Mouse (Mus musculus) erythroblast, embryonic 14.5 days (primary cell): ENCODE data around the gene A930033H14Rik.

Experiments used
- GATA1 ChIP-seq: IDR thresholded peaks from 2 replicates; pipeline ENCODE4 v1.6.1; 2012; ENCODE audit warnings: low read length, inconsistent platforms, mixed read lengths
- TAL1 ChIP-seq: IDR thresholded peaks from 3 replicates; pipeline ENCODE4 v1.6.1; 2012; ENCODE audit warnings: low read length, inconsistent platforms, mixed read lengths

- TF ChIP-seq TAL1 (no peak), GATA1 (no peak)
Observed at GRCm38 (mm10) chr10:69185894-69186893, 26.7 kb downstream of the A930033H14Rik start.
